In genomic region chr8:27626133-27626532, GRCm38 (mm10) we compare ENCODE assay signal across 12 mouse cellular contexts.
A peak's percentile ranks its signal among the peaks of the same experiment; 100 is the strongest.
DNase-seq lines count a peak whose midpoint lies in the region; ATAC-seq lines count a peak whose summit lies in the region.
"Had no signal": no experiment of that assay in that cellular context is flagged by ENCODE, and none has a peak within 500 bp of the region (broad histone marks: within the 10 kb centered on the region; RNA-seq: fewer than 3 reads in every experiment).

No protein-coding gene starts in this region.

- WGBS in forebrain, embryonic 14.5 days, result 87% methylated on average over 3 of the region's 3 CpGs
- WGBS in forebrain, embryonic 11.5 days, result 81% methylated on average over 3 of the region's 3 CpGs

- no peaks in the 10 kb centered on the region for H3K9me3 ChIP-seq in forebrain, embryonic 14.5 days (replicated peaks; ENCODE audit: control insufficient read depth, low read length)
- no peaks in the 10 kb centered on the region for H3K9me3 ChIP-seq in forebrain, embryonic 11.5 days (ENCODE audit: control insufficient read depth, low read length)
- H3K9me3 ChIP-seq: embryonic facial prominence, embryonic 15.5 days; limb, embryonic 13.5 days had no signal

- H3K4me3 ChIP-seq in forebrain, embryonic 14.5 days (ENCODE audit: low read depth, low read length), result no peak overlapping the region
- no peak overlapping the region for H3K4me3 ChIP-seq in forebrain, embryonic 11.5 days (ENCODE audit: low read depth, low read length)
- H3K4me3 ChIP-seq: embryonic facial prominence, embryonic 15.5 days; limb, embryonic 13.5 days had no signal

- H3K27me3 ChIP-seq in forebrain, embryonic 14.5 days (replicated peaks; ENCODE audit: control insufficient read depth, insufficient read depth, low read length), result no peaks in the 10 kb centered on the region
- no peaks in the 10 kb centered on the region for H3K27me3 ChIP-seq in forebrain, embryonic 11.5 days (ENCODE audit: control insufficient read depth, insufficient read depth, low read length)
- H3K27me3 ChIP-seq: embryonic facial prominence, embryonic 15.5 days; limb, embryonic 13.5 days had no signal

- peak; percentile 6 for DNase-seq in forebrain, embryonic 14.5 days (ENCODE audit: low spot score)
- no peak for DNase-seq in forebrain, embryonic 11.5 days (ENCODE audit: low spot score)
- DNase-seq in embryo, embryonic 11 days, result peak; percentile 10
- peak; percentile 6 for DNase-seq in layer of hippocampus, adult 9-10 months (ENCODE audit: low spot score)
- peak; percentile 14 for DNase-seq in retina, postnatal 1 day
- DNase-seq in thymus, adult 18-20 months, result no peak
- DNase-seq in c-Kit-positive CD71-positive TER-119-positive erythroid progenitor cells, embryonic 14.5 days (ENCODE audit: low spot score), result no peak
- no peak for DNase-seq in kidney, postnatal 25 days
- DNase-seq: heart, adult 11 months had no signal

- no peak overlapping the region for H3K4me2 ChIP-seq in forebrain, embryonic 14.5 days (ENCODE audit: low read length)
- no peak overlapping the region for H3K4me2 ChIP-seq in forebrain, embryonic 11.5 days (ENCODE audit: low read depth, low read length, severe bottlenecking)
- H3K4me2 ChIP-seq: embryonic facial prominence, embryonic 15.5 days; limb, embryonic 13.5 days had no signal

- H3K4me1 ChIP-seq in forebrain, embryonic 14.5 days (ENCODE audit: control insufficient read depth, insufficient read depth, low read length), result no peaks in the 10 kb centered on the region
- H3K4me1 ChIP-seq in forebrain, embryonic 11.5 days (replicated peaks; ENCODE audit: control insufficient read depth, insufficient read depth, low read length), result no peaks in the 10 kb centered on the region
- H3K4me1 ChIP-seq: embryonic facial prominence, embryonic 15.5 days; limb, embryonic 13.5 days had no signal

- H3K27ac ChIP-seq in forebrain, embryonic 14.5 days (ENCODE audit: low read depth, low read length), result no peak overlapping the region
- H3K27ac ChIP-seq in forebrain, embryonic 11.5 days (ENCODE audit: low read depth, low read length), result no peak overlapping the region
- H3K27ac ChIP-seq: embryonic facial prominence, embryonic 15.5 days; limb, embryonic 13.5 days; macrophage had no signal

- no peaks in the 10 kb centered on the region for H3K36me3 ChIP-seq in forebrain, embryonic 14.5 days (ENCODE audit: control insufficient read depth, insufficient read depth, low read length)
- no peaks in the 10 kb centered on the region for H3K36me3 ChIP-seq in forebrain, embryonic 11.5 days (ENCODE audit: control insufficient read depth, insufficient read depth, low read length)
- H3K36me3 ChIP-seq: embryonic facial prominence, embryonic 15.5 days; limb, embryonic 13.5 days had no signal

- ATAC-seq in forebrain, embryonic 14.5 days, result no peak
- no peak for ATAC-seq in forebrain, embryonic 11.5 days (replicated peaks; ENCODE audit: low FRiP score)

- no peak overlapping the region for H3K9ac ChIP-seq in forebrain, embryonic 14.5 days (ENCODE audit: low read length)
- no peak overlapping the region for H3K9ac ChIP-seq in forebrain, embryonic 11.5 days (ENCODE audit: low read length)
- H3K9ac ChIP-seq: embryonic facial prominence, embryonic 15.5 days; limb, embryonic 13.5 days had no signal

Comparison
In these comparisons a context has a peak if more than half of its experiments do, and no peak if none do; other contexts are left out.
1. DNase-seq: peak in forebrain, embryonic 14.5 days (single experiment), embryo, embryonic 11 days (single experiment), layer of hippocampus, adult 9-10 months (single experiment) and retina, postnatal 1 day (single experiment); none in forebrain, embryonic 11.5 days (single experiment), thymus, adult 18-20 months (0 of 2), c-Kit-positive CD71-positive TER-119-positive erythroid progenitor cells, embryonic 14.5 days (single experiment) and kidney, postnatal 25 days (0 of 2).